Mouse (Mus musculus): Measurements from ENCODE around the gene Eml5. TPM values are rescaled to one million over a fixed set of nuclear protein-coding genes. Genes with fewer than 3 reads are reported as not detected.

The Eml5 gene
- polyA plus RNA-seq, 1 experiment from 2014 or later = 17.6 TPM

- Histone ChIP-seq H3K9ac (peak within 1 kb of the TSS; percentile 92), H3K36me3 (no peaks in the 10 kb centered on the region), H3K4me1 (replicated peaks) (peaks cover 34% of the 10 kb centered on the region), H3K27ac (peak within 1 kb of the TSS; percentile 96), H3K9me3 (no peaks in the 10 kb centered on the region), H3K4me3 (peak within 1 kb of the TSS; percentile 90), H3K27me3 (no peaks in the 10 kb centered on the region), H3K4me2 (peak within 1 kb of the TSS; percentile 72)
- ATAC-seq (ENCODE audit: low FRiP score) = peak; percentile 91
- under 1% methylated on average over 64 of the region's 87 CpGs for WGBS
Measured at GRCm38 (mm10) chr12:98746746-98747379, 154.4 kb downstream of the Eml5 start, which contains the start of gene Zc3h14. TSS of gene Zc3h14 (plus strand) at chr12:98746964.

- H3K4me1 ChIP-seq (replicated peaks) = peaks cover 31% of the 10 kb centered on the region
- peak; percentile 40; the same call in 1 of the 2 replicates for ATAC-seq (ENCODE audit: low FRiP score)
- no peaks in the 10 kb centered on the region for H3K27me3 ChIP-seq
- H3K4me2 ChIP-seq = no peak overlapping the region
- 12% methylated on average over 2 of the region's 2 CpGs for WGBS
- H3K27ac ChIP-seq = no peak overlapping the region
- H3K9ac ChIP-seq = no peak overlapping the region
- no peaks in the 10 kb centered on the region for H3K36me3 ChIP-seq
- H3K4me3 ChIP-seq = no peak overlapping the region
- no peaks in the 10 kb centered on the region for H3K9me3 ChIP-seq
Measured at GRCm38 (mm10) chr12:98746131-98746530, 155.2 kb downstream of the Eml5 start.

- Histone ChIP-seq H3K9ac (no peak overlapping the region), H3K36me3 (no peaks in the 10 kb centered on the region), H3K27me3 (no peaks in the 10 kb centered on the region), H3K4me2 (no peak overlapping the region), H3K4me1 (replicated peaks) (peaks cover 27% of the 10 kb centered on the region), H3K4me3 (no peak overlapping the region), H3K27ac (no peak overlapping the region), H3K9me3 (no peaks in the 10 kb centered on the region)
- no peak for ATAC-seq (ENCODE audit: low FRiP score)
- WGBS = 72% methylated on average over 4 of the region's 4 CpGs
Measured at GRCm38 (mm10) chr12:98745626-98746025, 155.7 kb downstream of the Eml5 start.

- WGBS = 59% methylated on average over 3 of the region's 3 CpGs
- Histone ChIP-seq H3K27me3 (peaks cover 34% of the 10 kb centered on the region), H3K9me3 (no peaks in the 10 kb centered on the region), H3K36me3 (no peaks in the 10 kb centered on the region), H3K4me2 (no peak overlapping the region), H3K4me3 (no peak overlapping the region), H3K27ac (no peak overlapping the region), H3K4me1 (replicated peaks) (peaks cover 13% of the 10 kb centered on the region), H3K9ac (no peak overlapping the region)
- peak; percentile 62; the same call in 1 of the 2 replicates for ATAC-seq (ENCODE audit: low FRiP score)
Measured at GRCm38 (mm10) chr12:98741011-98741501, 160.2 kb downstream of the Eml5 start.

- Histone ChIP-seq H3K4me2 (peak overlapping the region; percentile 91), H3K36me3 (no peaks in the 10 kb centered on the region), H3K27ac (no peak overlapping the region), H3K27me3 (peaks cover 36% of the 10 kb centered on the region), H3K9me3 (no peaks in the 10 kb centered on the region), H3K4me3 (peak overlapping the region; percentile 71), H3K9ac (peak overlapping the region; percentile 87), H3K4me1 (replicated peaks) (peaks cover 29% of the 10 kb centered on the region)
- WGBS = 8% methylated on average over 7 of the region's 7 CpGs
- ATAC-seq (ENCODE audit: low FRiP score) = no peak
Measured at GRCm38 (mm10) chr12:98737801-98738350, 163.4 kb downstream of the Eml5 start.

- H3K27me3 ChIP-seq = peaks cover 36% of the 10 kb centered on the region
- peak within 1 kb of the TSS; percentile 55; the same call in 1 of the 2 replicates for H3K27ac ChIP-seq
- peak within 1 kb of the TSS; percentile 71 for H3K4me3 ChIP-seq
- peak within 1 kb of the TSS; percentile 91 for H3K4me2 ChIP-seq
- WGBS = under 1% methylated on average over 75 of the region's 75 CpGs
- peak; percentile 50 for ATAC-seq (ENCODE audit: low FRiP score)
- peaks cover 36% of the 10 kb centered on the region for H3K4me1 ChIP-seq (replicated peaks)
- no peaks in the 10 kb centered on the region for H3K36me3 ChIP-seq
- H3K9ac ChIP-seq = peak within 1 kb of the TSS; percentile 87
- no peaks in the 10 kb centered on the region for H3K9me3 ChIP-seq
Measured at GRCm38 (mm10) chr12:98736951-98737800, 164.1 kb downstream of the Eml5 start, which contains the start of gene Ptpn21. TSS of gene Ptpn21 (minus strand) at chr12:98737405.

Other genes starting within 250 kb of the Eml5 start
- gene Ptpn21, start 164.1 kb downstream of the Eml5 start, polyA plus RNA-seq (2015; fragmentation: Nextera tagmentation; extraction: Ambion mirVana) = 4.3 and 4.7 TPM in 2 replicates
- 112 and 118 TPM in 2 replicates for gene Zc3h14, start 154.5 kb downstream of the Eml5 start, polyA plus RNA-seq (2015; fragmentation: Nextera tagmentation; extraction: Ambion mirVana)
- 34.1 and 36.0 TPM in 2 replicates for gene Ttc8, start 19.1 kb upstream of the Eml5 start, polyA plus RNA-seq (2015; fragmentation: Nextera tagmentation; extraction: Ambion mirVana)

Measured in hindbrain, embryonic 13.5 days (tissue).